Mouse (Mus musculus): ENCODE results near the gene Olfr522.

DNA sequence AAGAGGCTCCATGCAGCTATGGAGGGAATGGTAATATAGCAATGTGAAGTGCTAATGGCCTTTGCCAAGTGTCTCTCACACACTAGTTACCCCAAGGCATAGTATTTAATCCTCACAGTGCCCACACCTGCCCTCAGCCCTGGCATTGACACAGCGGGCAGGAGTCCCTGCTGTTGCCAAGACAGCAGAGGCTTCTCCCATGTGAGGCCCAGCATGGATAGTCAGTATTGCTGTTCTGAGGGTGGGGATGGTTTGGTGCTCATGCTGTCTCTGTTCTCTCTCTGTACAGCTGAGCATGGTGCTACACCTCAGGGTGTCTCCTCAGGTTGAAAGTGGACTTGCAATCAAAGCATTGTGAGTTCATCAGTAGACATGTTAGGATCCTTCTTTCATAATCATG, 25.9 kb upstream of the Olfr522 start:
- TF ChIP-seq CTCF (conservative IDR thresholded peaks at IDR 0.05 in 1 of 2, IDR thresholded peaks at IDR 0.05 in 1 of 2; ENCODE audit: low read depth in 2 of 2, low read length in 2 of 2) = no peak
- no peak for TF ChIP-seq CHD1 (IDR thresholded peaks at IDR 0.05; ENCODE audit: low read depth, low read length)
- no peak for TF ChIP-seq EP300 (IDR thresholded peaks at IDR 0.05; ENCODE audit: low read length)
- TF ChIP-seq NELFE (IDR thresholded peaks at IDR 0.05; ENCODE audit: low read depth, low read length) = no peak

All from CH12.LX (cell line).